Mouse (Mus musculus) embryonic facial prominence, embryonic 10.5 days (tissue): ENCODE data around the gene Hecw2. TPM values are rescaled to one million over a fixed set of nuclear protein-coding genes. Genes with fewer than 3 reads are reported as not detected.

Source experiments
- DNase-seq: peaks from one replicate; pipeline ENCODE4 v3.0.0-alpha.2; 2017; ENCODE audit warnings: low spot score
- H3K27ac ChIP-seq: fragments of 300-500 bp; sonication (generic); replicated peaks from 2 replicates; pipeline ENCODE4 v1.5.1; 2016; ENCODE audit warnings: mild to moderate bottlenecking
- H3K27me3 ChIP-seq: fragments of 300-500 bp; sonication (generic); replicated peaks from 2 replicates; pipeline ENCODE4 v1.6.1; 2016; ENCODE audit warnings: low read depth, mild to moderate bottlenecking; ENCODE audit not compliant: poor library complexity, severe bottlenecking
- H3K36me3 ChIP-seq: fragments of 300-500 bp; sonication (generic); replicated peaks from 2 replicates; pipeline ENCODE4 v1.6.1; 2016; ENCODE audit warnings: mild to moderate bottlenecking, moderate library complexity
- H3K4me1 ChIP-seq: fragments of 300-500 bp; sonication (generic); 2 replicates; pipeline ENCODE4 v1.6.1; 2016
- H3K4me3 ChIP-seq: fragments of 300-500 bp; sonication (generic); 2 replicates; pipeline ENCODE4 v1.5.1; 2016; ENCODE audit warnings: mild to moderate bottlenecking, moderate library complexity
- H3K9me3 ChIP-seq: fragments of 300-500 bp; sonication (generic); 2 replicates; pipeline ENCODE4 v1.6.1; 2016; ENCODE audit warnings: mild to moderate bottlenecking
- WGBS: fragments of 180-500 bp; shearing (Covaris S2); methylation state at CpG from one replicate; pipeline ENCODE4 v1.1.7; 2016; 5-methylcytosine and 5-hydroxymethylcytosine counted together
- polyA plus RNA-seq: library from polyadenylated mRNA; unstranded; fragments of >200 nt; fragmentation: Nextera tagmentation; extraction: Ambion mirVana; gene quantifications from 2 replicates; pipeline ENCODE4 v1.2.1, GENCODE M21; 2016

The Hecw2 gene
- polyA plus RNA-seq, 1 experiment from 2014 or later, result 3.9 TPM

DNA sequence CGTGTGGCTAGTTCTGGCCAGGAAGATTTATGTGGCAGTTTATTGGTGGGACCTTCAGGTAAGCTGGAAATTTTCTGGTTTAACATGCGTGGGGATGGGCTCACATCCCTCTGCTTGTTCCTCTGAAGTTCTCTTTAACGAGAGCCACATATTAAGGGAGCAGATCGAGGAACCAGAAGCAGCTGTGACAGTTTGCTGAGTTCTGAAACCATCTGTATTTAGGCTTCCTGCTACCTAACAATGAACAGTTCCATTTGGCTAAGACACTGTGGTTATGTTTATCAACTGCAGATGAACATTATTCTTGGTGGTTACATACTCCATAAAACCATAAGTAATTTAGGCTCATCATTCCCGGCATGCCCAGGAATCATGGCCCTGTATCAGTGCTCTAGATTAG is 242.6 kb downstream of the Hecw2 start:
- WGBS, result 83% methylated on average over 5 of the region's 5 CpGs
- Histone ChIP-seq H3K9me3 (no peaks in the 10 kb centered on the region), H3K27ac (no peak overlapping the region), H3K4me1 (no peaks in the 10 kb centered on the region), H3K27me3 (no peaks in the 10 kb centered on the region), H3K4me3 (no peak overlapping the region), H3K36me3 (no peaks in the 10 kb centered on the region)
- no peak for DNase-seq

GRCm38 (mm10) chr1:53945815-53946214 is 249.2 kb downstream of the Hecw2 start:
- WGBS, result 66% methylated on average over 2 of the region's 2 CpGs
- no peak for DNase-seq
- H3K4me3 ChIP-seq, result no peak overlapping the region
- H3K4me1 ChIP-seq, result no peaks in the 10 kb centered on the region; the same call in 1 of the 2 replicates
- H3K36me3 ChIP-seq, result no peaks in the 10 kb centered on the region
- no peak overlapping the region for H3K27ac ChIP-seq
- H3K9me3 ChIP-seq, result no peaks in the 10 kb centered on the region
- no peaks in the 10 kb centered on the region for H3K27me3 ChIP-seq

GRCm38 (mm10) chr1:53942468-53942867 is 252.5 kb downstream of the Hecw2 start:
- WGBS, result 80% methylated on average over 8 of the region's 8 CpGs
- Histone ChIP-seq H3K27me3 (no peaks in the 10 kb centered on the region), H3K4me3 (no peak overlapping the region), H3K27ac (no peak overlapping the region), H3K4me1 (peaks cover 8% of the 10 kb centered on the region), H3K9me3 (no peaks in the 10 kb centered on the region), H3K36me3 (no peaks in the 10 kb centered on the region)
- DNase-seq, result no peak

DNA sequence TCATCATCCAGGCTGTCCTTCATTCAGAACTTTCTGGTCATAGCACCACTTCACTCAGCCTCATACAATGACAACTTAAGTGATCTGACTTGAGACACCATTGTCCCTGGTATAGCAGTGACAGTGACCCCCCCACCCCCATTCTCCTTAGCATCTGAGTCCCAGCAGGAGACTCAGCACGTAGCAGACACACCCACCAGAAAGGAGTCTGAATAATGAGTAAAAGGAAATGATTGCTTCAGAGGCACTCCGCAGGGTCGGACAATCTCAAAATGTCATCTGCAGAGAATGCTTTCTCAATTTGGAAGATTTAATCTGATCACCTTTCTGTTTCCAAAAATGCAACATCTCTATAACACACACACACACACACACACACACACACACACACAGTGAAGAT is 253.4 kb downstream of the Hecw2 start:
- 69% methylated on average over 3 of the region's 3 CpGs for WGBS
- no peak for DNase-seq

GRCm38 (mm10) chr1:53940268-53941017 is 254.5 kb downstream of the Hecw2 start:
- 33% methylated on average over 13 of the region's 13 CpGs for WGBS
- DNase-seq, result no peak
- Histone ChIP-seq H3K4me3 (no peak overlapping the region), H3K4me1 (peaks cover 8% of the 10 kb centered on the region), H3K36me3 (no peaks in the 10 kb centered on the region), H3K27ac (no peak overlapping the region), H3K9me3 (no peaks in the 10 kb centered on the region), H3K27me3 (no peaks in the 10 kb centered on the region)

More for the DNA sequence above, 253.4 kb downstream of the Hecw2 start:
- H3K4me3 ChIP-seq, result no peak overlapping the region
- no peaks in the 10 kb centered on the region for H3K27me3 ChIP-seq
- no peak overlapping the region for H3K27ac ChIP-seq
- H3K36me3 ChIP-seq, result no peaks in the 10 kb centered on the region
- peaks cover 8% of the 10 kb centered on the region for H3K4me1 ChIP-seq
- no peaks in the 10 kb centered on the region for H3K9me3 ChIP-seq

- no peak overlapping the region for H3K4me3 ChIP-seq
- WGBS, result 80% methylated on average over 4 of the region's 4 CpGs
- no peak overlapping the region for H3K27ac ChIP-seq
- no peaks in the 10 kb centered on the region for H3K36me3 ChIP-seq
- H3K4me1 ChIP-seq, result peaks cover 8% of the 10 kb centered on the region
- no peaks in the 10 kb centered on the region for H3K27me3 ChIP-seq
- DNase-seq, result no peak
- H3K9me3 ChIP-seq, result no peaks in the 10 kb centered on the region
Measured at GRCm38 (mm10) chr1:53939291-53939690, 255.7 kb downstream of the Hecw2 start.

GRCm38 (mm10) chr1:53933308-53933707 is 261.7 kb downstream of the Hecw2 start:
- peaks cover 4% of the 10 kb centered on the region; the same call in 1 of the 2 replicates for H3K4me1 ChIP-seq
- no peaks in the 10 kb centered on the region for H3K9me3 ChIP-seq
- H3K36me3 ChIP-seq, result no peaks in the 10 kb centered on the region
- 50% methylated on average over 2 of the region's 2 CpGs for WGBS
- H3K27ac ChIP-seq, result no peak overlapping the region
- no peak overlapping the region for H3K4me3 ChIP-seq
- H3K27me3 ChIP-seq, result no peaks in the 10 kb centered on the region
- no peak for DNase-seq

DNA sequence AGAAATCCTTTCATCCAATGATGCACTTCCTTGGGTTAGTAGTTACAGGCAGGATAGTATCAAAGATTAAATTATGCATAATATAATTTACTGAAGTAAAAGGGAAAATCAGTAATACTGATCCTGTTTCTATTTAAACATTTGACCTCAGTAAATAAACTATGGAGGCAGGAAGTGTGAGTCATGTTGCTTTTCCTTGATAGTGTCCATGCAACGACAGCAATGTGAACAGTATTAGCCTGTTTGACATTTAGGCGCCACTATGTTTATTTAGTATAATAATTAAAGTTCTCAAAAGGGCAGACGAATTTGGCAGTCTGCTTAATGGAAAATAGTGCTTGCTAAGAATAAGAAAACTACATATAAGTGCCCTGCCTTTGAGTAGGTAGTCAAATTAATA is 263.7 kb downstream of the Hecw2 start:
- no peaks in the 10 kb centered on the region for H3K36me3 ChIP-seq
- peaks cover 4% of the 10 kb centered on the region; the same call in 1 of the 2 replicates for H3K4me1 ChIP-seq
- H3K27ac ChIP-seq, result no peak overlapping the region
- no peak for DNase-seq
- H3K9me3 ChIP-seq, result no peaks in the 10 kb centered on the region
- no peak overlapping the region for H3K4me3 ChIP-seq
- WGBS, result 65% methylated on average over 3 of the region's 3 CpGs
- H3K27me3 ChIP-seq, result peaks cover 2% of the 10 kb centered on the region; the same call in 1 of the 2 replicates

GRCm38 (mm10) chr1:53927605-53928004 is 267.4 kb downstream of the Hecw2 start:
- Histone ChIP-seq H3K27me3 (peaks cover 14% of the 10 kb centered on the region; the same call in 1 of the 2 replicates), H3K4me3 (no peak overlapping the region), H3K9me3 (no peaks in the 10 kb centered on the region), H3K36me3 (no peaks in the 10 kb centered on the region), H3K27ac (no peak overlapping the region), H3K4me1 (peaks cover 4% of the 10 kb centered on the region; the same call in 1 of the 2 replicates)
- 25% methylated on average over 4 of the region's 4 CpGs for WGBS
- peak; percentile 33 for DNase-seq

DNA sequence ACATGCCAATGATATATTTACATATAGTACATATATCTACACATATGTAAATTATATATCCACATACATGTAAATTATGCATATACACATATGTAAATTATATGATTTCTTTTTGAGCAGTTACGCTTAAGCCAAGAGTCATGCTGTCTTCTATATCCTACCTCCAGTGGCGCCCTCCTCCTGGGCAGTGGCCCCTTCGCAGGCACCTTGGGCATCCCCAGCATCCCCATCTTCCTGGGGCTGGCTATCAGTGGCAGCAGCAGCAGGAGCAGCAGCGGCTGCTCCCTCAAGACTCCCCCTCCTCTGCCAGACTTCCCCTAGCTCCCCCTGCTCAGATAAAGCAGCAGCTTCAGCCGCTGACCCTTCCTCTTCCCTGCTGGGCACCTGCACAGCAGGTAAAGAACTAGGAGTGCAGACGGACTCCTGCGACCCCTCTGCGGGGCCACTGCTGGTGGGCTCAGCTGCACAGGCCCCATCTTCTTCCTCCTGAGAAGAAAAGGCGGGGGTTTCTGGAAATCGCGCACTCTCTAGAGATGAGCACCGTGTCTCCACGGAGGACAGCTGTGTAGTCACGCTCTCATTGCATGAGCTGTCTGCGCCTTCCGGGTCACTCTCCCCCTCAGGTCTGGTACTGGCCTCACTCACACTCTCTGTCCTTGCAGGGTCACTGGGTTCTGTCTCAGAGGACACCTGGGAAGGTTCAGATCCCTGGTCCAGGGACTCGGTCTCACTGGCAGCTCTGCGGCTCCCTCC is 269.6 kb downstream of the Hecw2 start:
- no peak for DNase-seq
- Histone ChIP-seq H3K27ac (no peak overlapping the region), H3K9me3 (no peaks in the 10 kb centered on the region), H3K4me1 (peaks cover 4% of the 10 kb centered on the region; the same call in 1 of the 2 replicates), H3K27me3 (peaks cover 14% of the 10 kb centered on the region; the same call in 1 of the 2 replicates), H3K4me3 (no peak overlapping the region), H3K36me3 (no peaks in the 10 kb centered on the region)
- WGBS, result 36% methylated on average over 18 of the region's 18 CpGs

DNA sequence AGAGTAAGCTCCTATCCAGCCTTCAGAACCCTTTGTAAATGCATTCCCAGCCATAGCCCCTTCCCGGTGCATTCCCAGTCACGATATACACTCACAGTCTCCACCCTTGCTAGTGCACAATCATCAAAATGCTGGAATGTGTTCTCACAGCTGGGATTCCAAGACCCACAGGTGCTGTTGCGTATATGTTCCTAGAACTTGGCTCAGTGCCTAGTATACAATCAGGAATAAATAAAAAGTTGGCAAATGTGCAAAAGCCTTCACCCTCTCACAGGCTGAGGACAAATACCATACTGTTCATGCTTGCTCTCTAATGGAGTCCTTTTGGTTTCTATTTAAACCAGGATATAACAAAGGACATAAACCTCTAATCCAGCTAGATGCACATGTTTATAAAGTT is 283.1 kb downstream of the Hecw2 start:
- H3K9me3 ChIP-seq, result no peaks in the 10 kb centered on the region
- H3K4me3 ChIP-seq, result no peak overlapping the region
- H3K27ac ChIP-seq, result no peak overlapping the region
- 94% methylated on average over 3 of the region's 3 CpGs for WGBS
- no peaks in the 10 kb centered on the region for H3K36me3 ChIP-seq
- H3K4me1 ChIP-seq, result peaks cover 8% of the 10 kb centered on the region; the same call in 1 of the 2 replicates
- no peaks in the 10 kb centered on the region for H3K27me3 ChIP-seq
- DNase-seq, result no peak

GRCm38 (mm10) chr1:53910251-53910650 is 284.7 kb downstream of the Hecw2 start:
- no peak for DNase-seq
- H3K36me3 ChIP-seq, result no peaks in the 10 kb centered on the region
- no peak overlapping the region for H3K27ac ChIP-seq
- no peak overlapping the region for H3K4me3 ChIP-seq
- no peaks in the 10 kb centered on the region for H3K27me3 ChIP-seq
- 57% methylated on average over 1 of the region's 1 CpGs for WGBS
- no peaks in the 10 kb centered on the region for H3K9me3 ChIP-seq
- H3K4me1 ChIP-seq, result peaks cover 8% of the 10 kb centered on the region; the same call in 1 of the 2 replicates

GRCm38 (mm10) chr1:53909118-53909517 is 285.9 kb downstream of the Hecw2 start:
- 28% methylated on average over 3 of the region's 3 CpGs for WGBS
- DNase-seq, result no peak
- Histone ChIP-seq H3K9me3 (no peaks in the 10 kb centered on the region), H3K4me1 (peaks cover 8% of the 10 kb centered on the region; the same call in 1 of the 2 replicates), H3K4me3 (no peak overlapping the region), H3K27me3 (no peaks in the 10 kb centered on the region), H3K36me3 (no peaks in the 10 kb centered on the region), H3K27ac (no peak overlapping the region)
